Mouse (Mus musculus) bone marrow macrophage, adult 2 months (primary cell): Measurements from ENCODE around the gene Methig1.

Experiments
- CTCF ChIP-seq: IDR thresholded peaks from 2 replicates; pipeline ENCODE4 v1.5.1; 2012; ENCODE audit warnings: low read depth, mild to moderate bottlenecking, low read length, moderate library complexity
- POLR2A ChIP-seq: IDR thresholded peaks from 2 replicates; pipeline ENCODE4 v1.6.1; 2012; ENCODE audit warnings: mild to moderate bottlenecking, low read depth, low read length, borderline replicate concordance

- TF ChIP-seq POLR2A: no peak
- no peak for TF ChIP-seq CTCF
These were observed 22.1 kb downstream of the Methig1 start for GRCm38 (mm10) chr15:100375066-100375465.
